Mouse (Mus musculus) heart, postnatal 25 days (tissue): ENCODE results near the gene Dido1. TPM values are rescaled to one million over a fixed set of nuclear protein-coding genes. Genes with fewer than 3 reads are reported as not detected.

Source experiments
- DNase-seq: peaks from one replicate; pipeline ENCODE4 v3.0.0; 2022; ENCODE audit warnings: low spot score
- intact Hi-C: fragments of 180-260 bp; cut with DNase I; formaldehyde crosslinking; loops from one replicate; pipeline ENCODE4 v1.15.1; 2025
- total RNA-seq, 2 experiments: library from RNA; stranded (reverse); gene quantifications; 2 replicates each; pipeline ENCODE4 v1.2.3; 2021

Dido1 gene
- 10 to 100 TPM; 27.2 to 31.4 TPM for total RNA-seq

GRCm38 (mm10) chr2:180709923-180710272, at the start of gene Dido1, which contains the start of gene Gid8:
TSS of gene Dido1 (minus strand) at chr2:180709999.
TSS of gene Gid8 (plus strand) at chr2:180710117.
- peak; percentile 89 for DNase-seq
- intact Hi-C loops, result loop anchor here (5.0 to 10.0 kb wide), 3 partner anchors 33 to 1125 kb away; partner anchors contain the start of gene Pcmtd2

- no peak for DNase-seq
- intact Hi-C loops, result no loop called here
These were observed 48.9 kb upstream of the Dido1 start for GRCm38 (mm10) chr2:180758513-180759263.

DNA sequence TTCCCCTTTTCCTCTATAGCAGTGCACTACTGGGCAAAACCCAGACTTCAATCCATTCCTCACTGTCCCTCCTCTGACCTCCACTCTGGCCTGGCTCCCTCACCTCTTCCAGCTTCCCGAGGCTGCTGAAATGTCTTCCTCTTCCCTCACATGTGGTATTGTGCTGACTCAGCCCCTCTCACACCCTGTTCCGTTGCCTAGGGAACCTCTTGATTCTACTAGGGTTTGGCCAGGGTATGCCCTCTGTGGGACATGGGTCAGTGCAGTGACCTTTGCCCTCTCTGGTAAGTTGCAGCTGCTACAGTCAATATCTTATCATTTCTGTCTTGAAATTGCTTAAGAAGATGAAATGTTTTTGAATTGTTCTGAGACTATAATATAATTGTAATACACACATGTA, 47.0 kb upstream of the Dido1 start:
- DNase-seq, result no peak
- intact Hi-C loops, result no loop called here

- intact Hi-C loops, result no loop called here
- no peak for DNase-seq
These were observed 46.1 kb upstream of the Dido1 start for GRCm38 (mm10) chr2:180755896-180756295.

DNA sequence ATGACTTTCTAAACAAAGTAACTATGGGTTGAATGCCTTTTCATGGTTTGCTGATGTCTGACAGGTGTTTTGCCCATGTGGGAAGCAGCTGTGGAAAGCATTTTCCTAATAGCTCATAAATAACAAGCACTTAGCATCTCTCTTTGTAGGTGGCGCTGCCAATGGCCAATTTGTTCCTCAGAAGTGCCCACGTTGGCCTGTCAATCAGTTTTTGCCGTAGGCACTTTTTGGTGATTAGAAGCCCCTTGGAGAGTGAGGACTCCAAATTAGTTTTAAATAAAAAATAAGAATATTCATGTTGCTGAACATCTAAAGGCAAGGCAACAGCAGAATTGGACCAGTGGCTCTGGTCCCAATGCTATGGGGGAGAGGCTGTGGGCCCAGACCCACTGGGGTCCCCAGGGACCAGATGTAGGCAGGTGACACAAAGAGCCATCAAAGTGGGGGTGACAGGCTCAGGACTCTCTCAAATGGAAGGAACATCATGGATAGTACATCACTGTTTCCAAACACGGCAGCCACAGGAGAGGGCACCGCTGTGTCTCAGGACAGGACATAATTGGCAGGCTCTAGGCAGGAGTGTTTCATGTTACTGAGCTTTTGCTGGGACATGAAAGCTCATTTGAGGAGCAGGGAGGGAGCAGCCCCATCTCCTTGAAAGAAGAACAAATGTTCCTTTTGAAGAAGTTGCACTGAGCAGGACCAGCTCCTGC, 45.3 kb upstream of the Dido1 start:
- intact Hi-C loops, result no loop called here
- no peak for DNase-seq

DNA sequence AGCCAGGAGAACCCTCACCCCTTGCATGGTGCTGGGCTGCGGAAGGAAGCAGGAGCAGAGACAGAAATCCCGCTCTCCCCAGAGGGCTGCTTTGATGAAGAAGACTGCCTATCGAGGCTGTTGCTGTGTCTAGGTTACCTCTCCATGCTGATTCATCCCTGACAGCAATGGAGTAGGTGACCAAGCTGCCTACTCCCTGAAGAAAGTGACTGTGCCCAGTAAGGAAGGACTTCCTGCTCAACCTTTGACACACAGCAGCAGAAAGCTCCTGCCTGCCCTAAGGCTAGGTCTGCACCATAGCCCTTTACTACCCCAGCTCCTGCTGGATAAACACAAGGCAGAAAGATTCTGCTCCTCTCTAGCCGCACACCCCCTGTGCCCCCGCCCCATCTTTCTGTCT, 39.1 kb upstream of the Dido1 start:
- intact Hi-C loops, result no loop called here

DNA sequence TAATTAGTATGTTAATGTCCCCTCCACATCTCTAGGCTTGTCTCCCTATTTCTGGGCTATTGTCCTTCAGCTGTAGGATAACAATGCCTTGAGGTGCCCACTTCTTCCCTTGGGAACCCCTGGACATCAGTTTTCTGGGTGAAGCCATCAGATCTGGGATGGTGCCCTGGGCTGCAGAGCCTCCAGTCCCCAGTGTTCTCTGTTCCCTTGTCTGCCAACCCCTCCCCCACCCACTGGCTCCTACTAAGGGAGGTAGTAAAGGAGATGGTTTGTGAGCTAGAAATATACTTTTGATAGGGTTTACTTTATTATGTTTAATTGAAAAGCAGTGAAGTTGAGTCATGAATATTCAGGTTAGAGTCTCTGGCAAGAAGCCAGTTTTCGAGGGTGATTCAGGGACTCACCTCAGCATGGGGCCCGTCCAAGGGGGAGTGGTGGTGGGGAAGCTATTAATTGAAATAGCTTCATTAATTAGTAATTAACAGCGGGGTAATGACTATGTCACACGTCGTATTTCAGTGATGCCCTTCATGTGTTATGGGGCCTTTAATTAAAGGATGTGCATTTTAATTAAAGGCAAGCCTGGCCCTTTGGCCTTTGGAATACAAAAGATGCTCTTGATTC, 36.9 kb upstream of the Dido1 start:
- intact Hi-C loops, result no loop called here
- no peak for DNase-seq

More for the DNA sequence above, 39.1 kb upstream of the Dido1 start:
- no peak for DNase-seq

DNA sequence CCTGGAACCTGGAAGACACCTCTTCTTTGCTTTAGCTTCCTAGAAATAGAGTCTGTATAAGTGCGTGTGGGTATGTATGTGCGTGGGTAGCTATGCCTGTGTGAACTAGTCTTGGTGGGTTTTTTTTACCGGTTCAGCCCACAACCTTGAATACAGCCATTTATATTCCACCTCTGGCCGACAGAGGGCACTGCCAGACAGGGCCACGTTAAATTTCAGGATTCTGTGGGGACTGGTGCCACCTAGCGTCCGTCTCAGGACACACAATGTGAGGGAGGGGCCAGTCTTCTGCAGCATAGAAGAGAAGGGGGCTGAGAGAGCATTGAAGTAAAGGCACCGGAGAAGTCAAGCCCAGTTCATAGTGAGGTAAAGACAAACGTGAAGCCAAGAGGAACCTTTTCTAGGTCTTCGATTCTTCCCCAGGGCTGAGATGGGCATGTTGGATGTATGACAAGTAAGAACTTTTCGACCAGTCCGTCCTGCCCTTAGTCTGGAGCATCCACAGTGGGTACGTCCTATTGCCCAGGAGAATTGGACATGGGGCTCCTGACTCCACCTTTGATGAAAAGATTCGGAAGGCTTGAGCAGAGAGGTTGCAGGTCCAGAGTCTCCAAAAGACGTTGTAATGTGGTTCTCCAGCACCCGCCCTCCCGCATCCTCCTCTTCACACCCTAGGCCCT, 35.6 kb upstream of the Dido1 start:
- peak; percentile 56 for DNase-seq
- intact Hi-C loops, result loop anchor here (1.0 to 2.0 kb wide), 4 partner anchors 33 to 164 kb away; partner anchors contain the start of gene Mrgbp

GRCm38 (mm10) chr2:180743321-180743720, 33.5 kb upstream of the Dido1 start:
- DNase-seq, result no peak
- intact Hi-C loops, result no loop called here

DNA sequence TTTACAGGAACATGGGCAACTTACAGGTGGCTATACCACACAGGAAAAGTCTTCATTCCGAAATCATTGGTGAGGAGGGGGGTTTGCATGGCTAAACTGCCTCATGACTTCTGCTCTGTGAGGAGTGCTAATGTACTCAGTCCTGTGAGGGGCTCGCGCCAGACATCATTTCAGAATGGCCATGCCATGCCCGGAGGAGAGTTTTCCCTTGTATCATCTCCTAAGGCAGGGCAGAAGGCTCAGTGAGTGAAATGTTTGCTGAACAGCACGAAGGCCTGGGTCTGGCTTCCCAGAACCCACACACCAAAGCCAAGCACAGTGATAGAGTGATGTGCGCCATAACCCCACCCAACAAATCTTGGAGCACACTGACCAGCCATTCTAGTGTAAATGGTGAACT, 33.0 kb upstream of the Dido1 start:
- intact Hi-C loops, result no loop called here
- no peak for DNase-seq

DNA sequence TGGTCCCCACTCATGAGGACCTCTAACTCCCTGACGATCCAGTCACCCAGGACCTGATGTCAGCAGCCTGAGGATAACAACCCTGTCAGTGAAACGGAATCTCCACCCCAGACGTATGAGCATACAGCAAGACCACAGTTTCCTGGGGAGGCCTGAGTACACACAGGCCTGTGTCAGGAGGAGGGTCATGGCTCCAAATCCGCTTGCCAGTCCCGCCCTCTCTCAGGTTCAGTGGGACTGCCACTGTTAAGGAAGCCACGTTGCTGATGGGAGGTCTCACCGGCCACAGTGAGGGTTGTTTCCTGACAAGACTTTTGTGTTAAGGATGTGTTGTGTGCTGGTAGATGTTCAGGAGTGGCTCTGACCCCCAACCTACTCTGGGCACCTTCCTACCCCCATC, 31.6 kb upstream of the Dido1 start:
- no peak for DNase-seq
- intact Hi-C loops, result no loop called here

GRCm38 (mm10) chr2:180740349-180740748, 30.6 kb upstream of the Dido1 start:
- intact Hi-C loops, result no loop called here
- no peak for DNase-seq

GRCm38 (mm10) chr2:180737984-180738383, 28.2 kb upstream of the Dido1 start:
- intact Hi-C loops, result no loop called here
- DNase-seq, result no peak

DNA sequence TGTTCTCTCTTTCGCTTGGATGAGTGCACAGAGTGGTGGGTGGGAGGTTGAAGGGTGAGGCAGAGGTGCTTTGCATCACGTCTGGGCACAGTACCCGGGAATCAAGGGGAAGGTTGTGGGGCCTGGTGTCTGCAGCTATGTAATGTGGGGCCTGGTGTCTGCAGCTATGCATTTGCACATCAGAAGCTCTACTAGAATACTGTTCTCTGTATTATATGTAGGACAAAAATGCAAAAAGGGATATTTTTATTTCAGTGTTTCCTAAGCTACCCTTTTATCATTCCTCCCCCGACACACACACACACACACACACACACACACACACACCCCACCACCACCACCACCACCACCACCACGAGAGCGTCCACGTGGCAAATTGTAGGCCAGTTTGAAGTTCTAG, 25.4 kb upstream of the Dido1 start:
- DNase-seq, result no peak
- intact Hi-C loops, result no loop called here

DNA sequence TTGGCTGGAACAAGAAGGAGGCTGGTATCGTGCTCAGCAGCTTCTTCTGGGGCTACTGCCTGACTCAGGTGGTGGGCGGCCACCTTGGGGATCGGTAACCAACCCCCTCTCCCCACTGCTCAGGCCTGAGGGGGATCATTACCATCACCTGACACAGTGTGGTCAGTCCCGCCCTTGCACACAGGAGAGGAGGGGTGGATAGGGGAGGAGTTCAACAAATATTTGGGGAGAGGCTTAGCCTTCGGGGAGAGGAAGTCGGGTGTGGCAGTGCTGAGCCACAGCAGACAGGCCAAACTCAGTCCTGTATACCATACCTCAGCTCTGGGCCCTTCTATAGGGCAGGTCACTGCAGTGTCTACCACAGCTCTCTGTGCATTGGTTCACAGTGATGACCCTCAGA, 22.2 kb upstream of the Dido1 start:
- intact Hi-C loops, result no loop called here
- DNase-seq, result no peak

- intact Hi-C loops, result no loop called here
- no peak for DNase-seq
These were observed 21.2 kb upstream of the Dido1 start for GRCm38 (mm10) chr2:180731036-180731435.

DNA sequence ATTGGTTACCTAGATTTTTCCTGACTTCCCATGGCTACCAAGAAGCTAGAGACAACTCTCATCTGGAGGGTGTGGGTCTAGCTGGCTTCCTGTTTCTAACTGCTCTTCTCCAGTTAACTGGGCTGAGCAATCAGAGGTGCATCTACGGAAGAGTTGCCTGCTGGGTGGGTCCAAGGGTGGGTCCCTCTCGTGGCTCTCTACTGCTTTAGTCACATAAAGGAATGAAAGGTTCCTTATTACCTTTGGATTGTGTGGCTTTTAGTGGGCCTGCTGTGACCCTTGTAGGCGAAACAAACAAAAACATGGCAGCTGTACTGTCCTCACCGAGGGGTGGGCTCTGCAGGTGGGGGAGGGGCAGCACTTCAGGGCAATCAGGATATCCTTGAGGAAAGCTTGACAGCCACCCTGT, 17.8 kb upstream of the Dido1 start:
- intact Hi-C loops, result no loop called here
- DNase-seq, result no peak

GRCm38 (mm10) chr2:180726658-180727442, 17.1 kb upstream of the Dido1 start:
- intact Hi-C loops, result no loop called here
- DNase-seq, result no peak

DNA sequence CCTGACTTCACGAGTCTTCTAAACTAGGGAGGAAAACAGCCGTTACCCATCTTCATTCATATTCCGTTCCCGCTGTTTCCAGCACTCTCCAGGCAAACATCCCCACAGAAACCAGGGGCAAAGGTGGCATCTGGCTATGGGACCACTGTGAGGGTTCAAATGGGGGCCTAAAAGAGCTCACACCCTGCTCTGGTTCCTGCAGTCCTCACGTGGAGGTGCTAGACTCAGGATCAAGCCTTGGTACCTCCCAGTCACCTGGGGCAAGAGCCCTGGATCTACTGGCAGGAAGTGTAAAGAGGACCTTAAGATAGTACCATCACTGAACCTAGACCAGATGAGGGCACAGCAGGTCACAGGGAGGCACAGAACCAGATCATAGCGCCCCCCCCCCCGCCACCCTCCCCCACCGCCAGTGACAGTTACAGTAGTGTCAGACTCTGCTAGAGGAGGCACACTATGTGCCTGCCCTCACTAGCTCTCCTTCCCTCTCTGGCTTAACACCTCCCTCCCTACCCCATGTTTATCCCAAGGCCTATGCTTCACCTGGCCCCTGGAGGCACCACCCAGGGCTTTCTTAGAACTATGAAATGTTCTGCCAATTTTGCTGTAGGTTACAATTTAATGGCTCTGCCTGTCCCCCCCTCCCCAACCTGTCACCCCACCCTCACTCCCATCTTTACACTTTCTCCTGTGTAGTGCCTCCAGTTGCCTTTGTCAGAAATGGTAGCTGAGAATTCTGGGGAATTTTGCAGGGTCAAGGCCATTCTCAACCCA, 16.2 kb upstream of the Dido1 start:
- intact Hi-C loops, result no loop called here
- no peak for DNase-seq
